Mouse (Mus musculus) liver, adult (tissue): ENCODE results near the gene Rab6a.

Source experiments
- GATA4 ChIP-seq: IDR thresholded peaks from 2 replicates; pipeline ENCODE4 v1.6.1; 2014; ENCODE audit warnings: mild to moderate bottlenecking, low read length; ENCODE audit not compliant: insufficient replicate concordance

The Rab6a gene

DNA sequence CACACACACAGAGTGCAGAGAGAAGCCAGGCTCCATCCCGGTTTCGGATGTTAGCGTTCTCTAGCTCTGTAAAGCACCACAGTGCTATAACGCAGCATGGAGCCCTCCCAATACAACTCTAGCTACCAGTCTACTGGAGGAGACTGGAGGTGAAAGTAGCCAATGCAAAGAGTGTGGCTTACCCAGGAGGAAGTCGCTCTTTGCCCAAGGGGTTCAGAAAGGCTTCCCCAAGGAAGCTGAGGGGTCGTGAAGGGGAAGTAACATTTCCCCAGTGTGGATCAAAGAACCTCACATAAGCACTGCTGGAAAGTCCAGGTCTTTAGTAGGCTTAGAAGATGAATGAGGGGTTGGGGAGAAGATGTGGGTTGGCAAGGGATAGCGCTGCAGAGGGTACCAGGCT is 54.1 kb downstream of the Rab6a start:
- TF ChIP-seq GATA4: no peak

DNA sequence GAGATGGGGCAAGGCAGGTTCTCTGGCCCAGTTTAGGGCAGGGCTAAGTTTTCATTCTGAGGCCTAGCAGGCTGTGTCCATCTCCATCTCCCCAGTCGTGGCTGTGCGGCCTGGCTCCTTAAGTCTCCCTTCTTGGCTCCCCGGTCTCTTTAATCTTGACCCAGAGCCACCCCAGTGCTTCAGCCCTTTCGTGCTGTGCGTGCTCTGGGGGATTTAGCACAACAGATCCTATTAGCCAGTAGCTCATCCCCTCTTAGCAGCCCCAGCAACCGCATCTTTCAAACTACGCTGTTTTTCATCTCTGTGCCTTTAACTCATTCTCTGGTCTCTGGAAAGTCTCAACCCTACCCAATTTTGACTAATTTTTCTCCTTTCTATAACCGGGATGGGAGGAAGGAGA is 55.0 kb downstream of the Rab6a start, which contains the start of gene Plekhb1:
TSS of gene Plekhb1 (minus strand) at position 184 of the 400 bp plus-strand sequence.
- TF ChIP-seq GATA4: no peak

DNA sequence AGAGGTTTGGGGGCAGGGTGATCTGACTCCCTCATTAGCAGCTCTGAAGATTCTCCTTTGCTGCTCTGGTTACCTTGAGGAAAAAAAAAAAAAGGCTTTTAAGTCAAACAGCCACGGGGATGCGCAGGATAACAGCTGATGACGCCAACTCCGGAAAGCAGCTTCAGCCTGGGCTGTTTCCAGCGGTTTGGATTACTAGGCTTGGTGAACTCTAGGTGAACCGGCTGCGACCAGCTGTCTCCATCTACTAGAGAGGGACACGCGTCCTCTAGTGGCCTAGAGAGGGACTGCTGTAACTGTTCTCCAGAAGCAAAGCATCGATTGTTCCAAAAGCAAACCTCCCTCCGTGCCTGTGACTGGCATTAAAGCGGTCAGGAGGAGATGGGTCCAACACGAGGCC is 56.0 kb downstream of the Rab6a start:
- TF ChIP-seq GATA4: peak; percentile 44; the same call in 1 of the 2 replicates

GRCm38 (mm10) chr7:100663729-100664304 is 56.6 kb downstream of the Rab6a start:
- TF ChIP-seq GATA4: no peak

GRCm38 (mm10) chr7:100670646-100671045 is 63.4 kb downstream of the Rab6a start:
- no peak for TF ChIP-seq GATA4

DNA sequence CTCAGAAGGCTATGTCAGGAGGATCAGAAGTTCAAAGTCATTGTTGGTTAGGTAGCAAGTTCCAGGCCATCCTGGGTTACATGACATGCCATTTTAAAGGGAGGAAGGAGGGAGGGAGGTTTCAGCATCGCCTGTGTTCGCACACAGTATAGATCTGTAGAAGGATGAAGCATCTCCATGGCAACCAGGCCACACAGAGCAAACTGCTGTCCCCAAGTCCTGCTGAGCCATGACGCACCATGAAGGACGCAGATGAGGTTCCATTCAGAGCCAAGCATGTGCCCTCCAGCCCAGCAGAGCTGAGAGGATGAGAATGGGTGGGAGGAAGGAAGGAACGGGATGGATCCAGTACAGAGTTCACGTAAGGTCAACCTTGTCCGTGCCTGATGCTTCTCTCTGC is 66.2 kb downstream of the Rab6a start:
- no peak for TF ChIP-seq GATA4

GRCm38 (mm10) chr7:100674941-100675340 is 67.7 kb downstream of the Rab6a start:
- TF ChIP-seq GATA4: no peak

DNA sequence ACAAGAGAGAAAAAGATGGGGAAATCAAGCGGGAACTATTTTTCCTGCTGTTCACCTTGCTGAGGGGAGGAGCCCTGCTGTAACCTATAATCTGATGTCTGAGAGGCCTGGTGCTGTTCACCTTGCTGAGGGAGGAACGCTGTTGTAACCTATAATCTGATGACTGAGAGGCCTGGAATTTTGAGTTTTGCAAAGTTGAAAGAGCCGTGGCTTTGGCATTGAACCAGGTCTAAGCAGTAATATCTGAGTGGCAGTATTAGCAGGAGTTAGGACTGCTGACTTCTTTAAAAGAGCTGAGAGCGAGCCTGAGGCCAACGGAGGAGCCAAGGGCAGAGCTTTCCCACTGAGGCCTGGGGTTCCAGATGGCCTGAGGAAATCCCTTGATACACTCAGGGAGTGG is 70.8 kb downstream of the Rab6a start:
- TF ChIP-seq GATA4: no peak

GRCm38 (mm10) chr7:100678948-100679880 is 72.0 kb downstream of the Rab6a start:
- TF ChIP-seq GATA4: no peak

DNA sequence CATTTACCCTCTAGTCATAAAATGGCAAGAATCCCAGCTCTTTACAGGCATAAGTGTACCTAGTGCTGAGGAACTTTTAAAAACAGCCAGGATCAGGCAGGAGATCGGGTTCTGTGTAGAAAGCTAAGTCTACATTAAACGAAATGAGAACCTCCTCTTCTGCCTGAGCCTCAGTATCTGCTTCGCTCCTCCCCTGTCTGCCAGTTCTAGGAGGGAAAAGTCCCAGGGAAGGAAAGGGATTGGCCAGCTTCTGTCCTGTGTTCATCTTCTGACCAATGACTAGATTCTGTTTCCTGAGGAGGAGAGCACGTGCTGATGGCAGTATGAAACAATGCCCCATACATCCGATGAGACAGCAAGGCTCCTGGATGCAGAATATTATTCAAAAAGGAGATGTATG is 73.9 kb downstream of the Rab6a start:
- TF ChIP-seq GATA4: no peak

GRCm38 (mm10) chr7:100683241-100683640 is 76.0 kb downstream of the Rab6a start:
- TF ChIP-seq GATA4: no peak

- TF ChIP-seq GATA4: no peak
Observed at GRCm38 (mm10) chr7:100684081-100684480, 76.9 kb downstream of the Rab6a start.

DNA sequence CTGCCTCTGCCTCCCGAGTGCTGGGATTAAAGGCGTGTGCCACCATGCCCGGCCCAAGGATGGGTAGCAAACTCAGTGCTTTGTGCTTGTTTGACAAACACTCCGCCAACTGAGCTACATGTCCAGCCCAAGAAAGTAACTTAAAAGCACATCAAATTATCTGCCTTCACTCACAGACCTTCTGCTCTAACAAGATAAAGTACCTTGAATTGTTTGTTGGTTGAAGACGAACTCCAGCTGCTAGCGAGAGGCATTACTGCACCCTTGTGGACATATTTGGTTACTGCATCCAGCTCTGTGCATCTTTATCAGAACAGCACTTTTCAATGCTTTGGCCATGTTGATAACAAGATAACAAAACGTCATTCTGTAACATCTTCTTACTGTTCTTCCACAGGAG is 77.3 kb downstream of the Rab6a start:
- TF ChIP-seq GATA4: no peak

GRCm38 (mm10) chr7:100685061-100686030 is 78.1 kb downstream of the Rab6a start:
- TF ChIP-seq GATA4: no peak

DNA sequence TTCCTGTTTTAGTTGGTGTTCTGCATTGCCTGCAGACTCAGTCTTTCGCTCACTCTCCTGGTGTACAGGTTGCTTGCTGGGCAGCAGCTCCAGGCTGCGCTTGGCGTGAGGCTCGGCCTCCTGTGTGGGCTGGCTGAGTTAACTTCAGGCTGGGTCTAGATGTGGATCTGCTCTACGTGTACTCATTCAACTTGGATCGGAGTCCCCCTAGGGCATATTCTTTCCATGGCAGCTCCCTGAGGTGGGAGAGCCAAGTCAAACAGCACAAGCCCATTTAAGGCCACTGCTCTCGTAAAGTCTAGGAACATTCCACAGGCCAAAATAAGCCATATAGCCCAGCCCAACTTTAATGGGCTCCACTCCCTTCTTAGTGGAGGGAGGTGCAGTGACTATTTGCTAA is 81.3 kb downstream of the Rab6a start:
- no peak for TF ChIP-seq GATA4
